ENCODE assay signal across 8 mouse cellular contexts in the genomic region with DNA sequence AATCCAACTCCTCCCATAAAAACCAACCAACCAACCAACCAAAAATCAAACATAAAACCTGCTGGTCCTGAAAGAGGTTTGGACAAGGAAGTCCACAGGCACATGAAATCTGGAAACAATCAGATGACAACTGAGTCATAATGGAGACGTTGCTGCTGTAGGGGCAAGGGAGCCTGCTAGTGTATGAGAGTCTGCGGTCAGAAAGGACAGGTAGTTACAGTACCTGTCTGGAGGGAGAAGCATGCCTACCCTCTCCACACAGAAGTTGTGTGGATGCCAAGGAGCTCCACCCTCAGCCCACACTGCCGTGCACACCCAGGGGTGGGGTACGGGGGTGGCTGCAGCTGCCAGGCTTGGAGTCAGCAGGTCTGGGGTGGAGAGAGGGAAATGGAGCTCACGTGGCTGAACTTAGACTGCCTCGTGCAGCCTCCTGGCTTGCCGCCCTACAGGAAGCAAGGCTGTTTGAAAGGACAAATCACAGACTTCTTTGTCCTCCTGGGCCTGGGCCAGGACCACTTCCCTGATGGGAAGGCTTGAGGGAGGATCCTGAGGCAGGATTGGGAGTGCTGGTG. TPM values are rescaled to one million over a fixed set of nuclear protein-coding genes. Genes with fewer than 3 reads are reported as not detected.
DNase-seq lines count a peak whose midpoint lies in the region.

No protein-coding gene starts in this region.

- peak; percentile 90 for DNase-seq in MN1 (ENCODE audit: low spot score)
- DNase-seq in adrenal gland, postnatal 36 days = peak; percentile 90 to 92
- peak; percentile 95 for DNase-seq in gastrocnemius, adult 18-20 months (ENCODE audit: low spot score)
- DNase-seq in induced T-regulatory cell, adult 2 months (ENCODE audit: low read depth) = peak; percentile 46
- peak; percentile 79 to 84 for DNase-seq in left cerebral cortex, adult 18-20 months (ENCODE audit: low spot score in 2 of 2)
- DNase-seq in lung, postnatal 25 days (ENCODE audit: low spot score) = peak; percentile 98
- DNase-seq in spleen, postnatal 36 days (ENCODE audit: low spot score in 2 of 2) = peak; percentile 55 to 68
- DNase-seq in embryo, embryonic 9.5 days (ENCODE audit: extremely low spot score) = no peak

RNA-seq across cellular contexts. Expression of gene Ap5s1, which starts 2.4 kb away (rescaled TPM):
- 10 to 100 TPM; 14.0 to 21.1 TPM for total RNA-seq in adrenal gland, postnatal 36 days (2021)
- 10 to 100 TPM; 15.8 to 20.2 TPM for total RNA-seq in gastrocnemius, adult 18-20 months (2021)
- total RNA-seq in left cerebral cortex, adult 18-20 months (2021) = 10 to 100 TPM; 23.1 to 25.1 TPM

RNA-seq across cellular contexts. Expression of gene Spef1, which starts 17.4 kb away (rescaled TPM):
- total RNA-seq in adrenal gland, postnatal 36 days (2021) = 1 to 10 TPM; 4.9 to 6.1 TPM
- 1 to 10 TPM in 1 of 2 experiments, under 1 TPM in 1; 0.84 to 1.4 TPM for total RNA-seq in gastrocnemius, adult 18-20 months (2021)
- 1 to 10 TPM; 7.6 to 9.2 TPM for total RNA-seq in left cerebral cortex, adult 18-20 months (2021)

RNA-seq across cellular contexts. Expression of gene Cdc25b, which starts 17.7 kb away (rescaled TPM):
- 1 to 10 TPM; 5.5 to 5.7 TPM for total RNA-seq in adrenal gland, postnatal 36 days (2021)
- under 1 TPM; 0.78 to 0.95 TPM for total RNA-seq in gastrocnemius, adult 18-20 months (2021)
- 10 to 100 TPM; 15.2 to 21.6 TPM for total RNA-seq in left cerebral cortex, adult 18-20 months (2021)

RNA-seq across cellular contexts. Expression of gene Cenpb, which starts 24.6 kb away (rescaled TPM):
- total RNA-seq in adrenal gland, postnatal 36 days (2021) = 10 to 100 TPM; 60.0 to 68.2 TPM
- total RNA-seq in gastrocnemius, adult 18-20 months (2021) = 10 to 100 TPM; 67.4 to 72.2 TPM
- 10 to 100 TPM; 64.2 to 64.3 TPM for total RNA-seq in left cerebral cortex, adult 18-20 months (2021)

RNA-seq across cellular contexts. Expression of gene Mavs, which starts 29.4 kb away (rescaled TPM):
- 10 to 100 TPM; 32.8 to 43.2 TPM for total RNA-seq in adrenal gland, postnatal 36 days (2021)
- total RNA-seq in gastrocnemius, adult 18-20 months (2021) = 10 to 100 TPM; 41.4 to 43.7 TPM
- total RNA-seq in left cerebral cortex, adult 18-20 months (2021) = 1 to 10 TPM; 5.9 to 6.3 TPM
